Mouse (Mus musculus) forebrain, embryonic 10.5 days (tissue): ENCODE results near the gene Gadd45g. TPM values are rescaled to one million over a fixed set of nuclear protein-coding genes. Genes with fewer than 3 reads are reported as not detected.
"Not testable (repeated sequence)": the region's sequence is repeated elsewhere in the genome, so short reads cannot be mapped to it uniquely, and the experiment has no call there.

Experiments
- DNase-seq: peaks from one replicate; pipeline ENCODE4 v3.0.0-alpha.2; 2017; ENCODE audit warnings: low spot score; ENCODE audit errors: extremely low spot score
- H3K27ac ChIP-seq: fragments of 300-500 bp; sonication (generic); 2 replicates; pipeline ENCODE4 v1.5.1; 2016; ENCODE audit warnings: mild to moderate bottlenecking
- H3K27me3 ChIP-seq: fragments of 300-500 bp; sonication (generic); 2 replicates; pipeline ENCODE4 v1.6.1; 2016; ENCODE audit warnings: mild to moderate bottlenecking; ENCODE audit not compliant: poor library complexity, severe bottlenecking
- H3K36me3 ChIP-seq: fragments of 300-500 bp; sonication (generic); replicated peaks from 2 replicates; pipeline ENCODE4 v1.6.1; 2016; ENCODE audit warnings: mild to moderate bottlenecking, moderate library complexity
- H3K4me1 ChIP-seq: fragments of 300-500 bp; sonication (generic); 2 replicates; pipeline ENCODE4 v1.6.1; 2016
- H3K4me3 ChIP-seq: fragments of 300-500 bp; sonication (generic); 2 replicates; pipeline ENCODE4 v1.5.1; 2016; ENCODE audit warnings: mild to moderate bottlenecking, moderate library complexity
- H3K9me3 ChIP-seq: fragments of 300-500 bp; sonication (generic); 2 replicates; pipeline ENCODE4 v1.6.1; 2016; ENCODE audit warnings: mild to moderate bottlenecking, moderate library complexity
- WGBS: fragments of 180-500 bp; shearing (Covaris S2); methylation state at CpG from one replicate; pipeline ENCODE4 v1.1.7; 2016; 5-methylcytosine and 5-hydroxymethylcytosine counted together
- polyA plus RNA-seq: library from polyadenylated mRNA; unstranded; fragments of >200 nt; fragmentation: Nextera tagmentation; extraction: Ambion mirVana; gene quantifications from 2 replicates; pipeline ENCODE4 v1.2.1, GENCODE M21; 2016

Gene Gadd45g
- polyA plus RNA-seq, 1 experiment from 2014 or later = 102 TPM

- no peaks in the 10 kb centered on the region; the same call in 1 of the 2 replicates for H3K9me3 ChIP-seq
- no peak overlapping the region for H3K27ac ChIP-seq
- DNase-seq = no peak
- 87% methylated on average over 6 of the region's 6 CpGs for WGBS
- no peaks in the 10 kb centered on the region for H3K27me3 ChIP-seq
- peaks cover 13% of the 10 kb centered on the region for H3K4me1 ChIP-seq
- no peaks in the 10 kb centered on the region for H3K36me3 ChIP-seq
- no peak overlapping the region for H3K4me3 ChIP-seq
These were observed 28.1 kb upstream of the Gadd45g start for GRCm38 (mm10) chr13:51818170-51818943.

GRCm38 (mm10) chr13:51818944-51819326, 27.5 kb upstream of the Gadd45g start:
- no peak for DNase-seq
- 85% methylated on average over 3 of the region's 3 CpGs for WGBS
- Histone ChIP-seq H3K27me3 (no peaks in the 10 kb centered on the region), H3K4me3 (no peak overlapping the region), H3K27ac (no peak overlapping the region), H3K4me1 (peaks cover 13% of the 10 kb centered on the region), H3K36me3 (no peaks in the 10 kb centered on the region), H3K9me3 (no peaks in the 10 kb centered on the region; the same call in 1 of the 2 replicates)

- H3K4me1 ChIP-seq = peaks cover 13% of the 10 kb centered on the region
- DNase-seq = no peak
- 85% methylated on average over 6 of the region's 6 CpGs for WGBS
- no peak overlapping the region for H3K27ac ChIP-seq
- no peaks in the 10 kb centered on the region for H3K36me3 ChIP-seq
- H3K9me3 ChIP-seq = no peaks in the 10 kb centered on the region; the same call in 1 of the 2 replicates
- H3K27me3 ChIP-seq = no peaks in the 10 kb centered on the region
- no peak overlapping the region for H3K4me3 ChIP-seq
These were observed 27.1 kb upstream of the Gadd45g start for GRCm38 (mm10) chr13:51819351-51819750.

GRCm38 (mm10) chr13:51821988-51822387, 24.5 kb upstream of the Gadd45g start:
- Histone ChIP-seq H3K9me3 (no peaks in the 10 kb centered on the region; the same call in 1 of the 2 replicates), H3K4me3 (no peak overlapping the region), H3K4me1 (peaks cover 17% of the 10 kb centered on the region), H3K27ac (no peak overlapping the region), H3K36me3 (no peaks in the 10 kb centered on the region), H3K27me3 (no peaks in the 10 kb centered on the region)
- 79% methylated on average over 3 of the region's 3 CpGs for WGBS
- DNase-seq = no peak

GRCm38 (mm10) chr13:51823822-51824495, 22.5 kb upstream of the Gadd45g start:
- H3K4me1 ChIP-seq = peaks cover 17% of the 10 kb centered on the region
- no peak overlapping the region for H3K4me3 ChIP-seq
- peak overlapping the region; percentile 15; the same call in 1 of the 2 replicates for H3K27ac ChIP-seq
- H3K36me3 ChIP-seq = no peaks in the 10 kb centered on the region
- no peak for DNase-seq
- no peaks in the 10 kb centered on the region; the same call in 1 of the 2 replicates for H3K9me3 ChIP-seq
- WGBS = 47% methylated on average over 8 of the region's 8 CpGs
- H3K27me3 ChIP-seq = no peaks in the 10 kb centered on the region

GRCm38 (mm10) chr13:51830744-51831450, 15.6 kb upstream of the Gadd45g start:
- WGBS = 34% methylated on average over 10 of the region's 10 CpGs

GRCm38 (mm10) chr13:51832491-51832890, 14.0 kb upstream of the Gadd45g start:
- no peak for DNase-seq
- peaks cover 12% of the 10 kb centered on the region; the same call in 1 of the 2 replicates for H3K27me3 ChIP-seq
- no peaks in the 10 kb centered on the region for H3K36me3 ChIP-seq
- peaks cover 12% of the 10 kb centered on the region for H3K4me1 ChIP-seq
- no peak overlapping the region for H3K4me3 ChIP-seq
- 84% methylated on average over 6 of the region's 6 CpGs for WGBS
- no peaks in the 10 kb centered on the region for H3K9me3 ChIP-seq
- no peak overlapping the region for H3K27ac ChIP-seq

More at GRCm38 (mm10) chr13:51830744-51831450, 15.6 kb upstream of the Gadd45g start:
- Histone ChIP-seq H3K4me3 (no peak overlapping the region), H3K27ac (no peak overlapping the region), H3K27me3 (peaks cover 5% of the 10 kb centered on the region; the same call in 1 of the 2 replicates), H3K36me3 (no peaks in the 10 kb centered on the region), H3K4me1 (peaks cover 9% of the 10 kb centered on the region), H3K9me3 (no peaks in the 10 kb centered on the region)
- no peak for DNase-seq

GRCm38 (mm10) chr13:51833611-51834010, 12.9 kb upstream of the Gadd45g start:
- H3K9me3 ChIP-seq = no peaks in the 10 kb centered on the region
- no peak overlapping the region for H3K4me3 ChIP-seq
- DNase-seq = no peak
- peaks cover 22% of the 10 kb centered on the region for H3K27me3 ChIP-seq
- 59% methylated on average over 2 of the region's 2 CpGs for WGBS
- H3K4me1 ChIP-seq = peaks cover 12% of the 10 kb centered on the region
- 0 out of 2 replicates have a peak overlapping the region, but pooled peaks have one; percentile 15 for H3K27ac ChIP-seq
- no peaks in the 10 kb centered on the region for H3K36me3 ChIP-seq

- not testable (repeated sequence) for DNase-seq, H3K9me3 ChIP-seq, H3K27ac ChIP-seq, H3K4me3 ChIP-seq, H3K36me3 ChIP-seq
- WGBS = 77% methylated on average over 8 of the region's 8 CpGs
- Histone ChIP-seq H3K27me3 (peaks cover 26% of the 10 kb centered on the region), H3K4me1 (peaks cover 12% of the 10 kb centered on the region)
These were observed 12.5 kb upstream of the Gadd45g start for GRCm38 (mm10) chr13:51834024-51834423.

- H3K27ac ChIP-seq = no peak overlapping the region
- DNase-seq = no peak
- H3K27me3 ChIP-seq = peaks cover 31% of the 10 kb centered on the region
These were observed 12.0 kb upstream of the Gadd45g start for GRCm38 (mm10) chr13:51834520-51834919.

GRCm38 (mm10) chr13:51835208-51835607, 11.3 kb upstream of the Gadd45g start:
- not testable (repeated sequence) for H3K9me3 ChIP-seq, H3K36me3 ChIP-seq, H3K27ac ChIP-seq, DNase-seq, H3K4me3 ChIP-seq
- WGBS = 87% methylated on average over 4 of the region's 4 CpGs
- peaks cover 12% of the 10 kb centered on the region for H3K4me1 ChIP-seq
- peaks cover 38% of the 10 kb centered on the region for H3K27me3 ChIP-seq

More at GRCm38 (mm10) chr13:51834520-51834919, 12.0 kb upstream of the Gadd45g start:
- Histone ChIP-seq H3K4me3 (no peak overlapping the region), H3K4me1 (peaks cover 12% of the 10 kb centered on the region), H3K36me3 (no peaks in the 10 kb centered on the region), H3K9me3 (no peaks in the 10 kb centered on the region)
- 86% methylated on average over 2 of the region's 2 CpGs for WGBS

GRCm38 (mm10) chr13:51837402-51837801, 9.1 kb upstream of the Gadd45g start:
- no peak for DNase-seq
- H3K27me3 ChIP-seq = peaks cover 60% of the 10 kb centered on the region
- 64% methylated on average over 5 of the region's 5 CpGs for WGBS
- H3K9me3 ChIP-seq = no peaks in the 10 kb centered on the region
- H3K27ac ChIP-seq = no peak overlapping the region
- H3K4me3 ChIP-seq = no peak overlapping the region
- no peaks in the 10 kb centered on the region for H3K36me3 ChIP-seq
- H3K4me1 ChIP-seq = peaks cover 31% of the 10 kb centered on the region
